Mouse (Mus musculus) olfactory bulb, adult 2 months (tissue): ENCODE data around the gene Vmn2r109.

Source experiments
- CTCF ChIP-seq: fragments of 200-500 bp; IDR thresholded peaks from 2 replicates; pipeline ENCODE4 v1.5.1; 2012; ENCODE audit warnings: low read depth, mild to moderate bottlenecking, low read length, moderate library complexity; ENCODE audit not compliant: insufficient read depth
- POLR2A ChIP-seq: fragments of 200-500 bp; IDR thresholded peaks from 2 replicates; pipeline ENCODE4 v1.6.1; 2012; ENCODE audit warnings: mild to moderate bottlenecking, low read depth, low read length, moderate library complexity; ENCODE audit not compliant: insufficient read depth

- TF ChIP-seq CTCF, result no peak
- no peak for TF ChIP-seq POLR2A
Measured at GRCm38 (mm10) chr17:20596323-20596722, 31.8 kb upstream of the Vmn2r109 start, which contains the start of gene Vmn2r110.
